Mouse (Mus musculus): ENCODE measurements around the gene Rbbp8nl. TPM values are rescaled to one million over a fixed set of nuclear protein-coding genes. Genes with fewer than 3 reads are reported as not detected.

The Rbbp8nl gene
- polyA plus RNA-seq, 1 experiment: 0.36 TPM

DNA sequence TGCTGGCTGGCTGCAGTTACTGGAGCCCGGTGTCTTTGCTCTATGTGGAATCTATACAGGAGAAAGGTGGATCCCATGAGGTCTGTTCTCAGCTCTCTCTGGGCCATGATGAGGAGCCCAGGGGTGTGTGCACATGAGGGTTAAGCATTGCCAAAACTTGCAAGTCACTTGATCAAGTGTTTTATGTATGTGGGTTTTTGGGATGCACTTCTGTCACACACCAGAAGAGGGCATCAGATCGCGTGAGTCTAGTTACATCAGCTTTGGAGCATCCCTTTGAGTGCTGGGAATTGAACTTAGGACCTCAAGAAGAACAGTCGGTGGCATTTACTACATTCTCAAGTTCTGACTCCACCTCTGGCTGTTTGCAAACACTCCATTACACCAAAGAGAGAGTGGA is 14.9 kb upstream of the Rbbp8nl start:
- TF ChIP-seq CTCF (IDR thresholded peaks at IDR 0.05; ENCODE audit: borderline replicate concordance, control insufficient read depth, extremely low read depth, insufficient read depth, low read length, poor library complexity) (no peak), POLR2A (IDR thresholded peaks at IDR 0.05; ENCODE audit: control insufficient read depth, extremely low read depth, insufficient read depth, low read length, poor library complexity) (no peak)
- H3K4me1 ChIP-seq (replicated peaks; ENCODE audit: control insufficient read depth, insufficient read depth, low read length): no peaks in the 10 kb centered on the region
- H3K27me3 ChIP-seq (ENCODE audit: control insufficient read depth, insufficient read depth, low read length): no peaks in the 10 kb centered on the region
- H3K27ac ChIP-seq (ENCODE audit: control insufficient read depth, insufficient read depth, low read length): no peak overlapping the region
- no peak overlapping the region for H3K4me3 ChIP-seq (ENCODE audit: control insufficient read depth, insufficient read depth, low read length)
- 62% methylated on average over 4 of the region's 4 CpGs for WGBS
- H3K36me3 ChIP-seq (ENCODE audit: control insufficient read depth, insufficient read depth, low read length): no peaks in the 10 kb centered on the region
- DNase-seq: no peak

DNA sequence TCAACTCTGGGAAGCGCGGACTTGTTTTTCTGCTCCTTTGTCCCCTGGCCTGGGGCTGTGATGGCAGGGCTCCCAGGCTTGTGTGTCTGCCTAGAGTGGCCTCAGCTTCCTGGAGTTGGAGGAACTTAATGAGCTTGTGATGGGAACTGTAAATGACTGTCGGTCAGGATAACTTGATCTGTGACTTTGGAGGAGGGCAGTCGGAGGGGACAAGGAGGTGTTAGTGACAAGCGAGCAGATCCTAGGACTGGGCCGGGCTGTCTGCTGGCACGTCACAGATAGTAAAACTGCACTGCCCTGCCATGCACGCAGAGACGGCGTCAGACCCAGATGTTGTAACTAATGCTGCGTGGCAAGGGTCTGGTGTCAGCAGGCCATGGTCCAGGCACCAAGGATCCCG is 13.8 kb upstream of the Rbbp8nl start:
- H3K4me1 ChIP-seq (replicated peaks; ENCODE audit: control insufficient read depth, insufficient read depth, low read length): no peaks in the 10 kb centered on the region
- TF ChIP-seq POLR2A (IDR thresholded peaks at IDR 0.05; ENCODE audit: control insufficient read depth, extremely low read depth, insufficient read depth, low read length, poor library complexity) (no peak), CTCF (IDR thresholded peaks at IDR 0.05; ENCODE audit: borderline replicate concordance, control insufficient read depth, extremely low read depth, insufficient read depth, low read length, poor library complexity) (no peak)
- no peak for DNase-seq
- no peaks in the 10 kb centered on the region for H3K36me3 ChIP-seq (ENCODE audit: control insufficient read depth, insufficient read depth, low read length)
- 91% methylated on average over 12 of the region's 12 CpGs for WGBS
- no peak overlapping the region for H3K27ac ChIP-seq (ENCODE audit: control insufficient read depth, insufficient read depth, low read length)
- no peaks in the 10 kb centered on the region for H3K27me3 ChIP-seq (ENCODE audit: control insufficient read depth, insufficient read depth, low read length)
- no peak overlapping the region for H3K4me3 ChIP-seq (ENCODE audit: control insufficient read depth, insufficient read depth, low read length)

DNA sequence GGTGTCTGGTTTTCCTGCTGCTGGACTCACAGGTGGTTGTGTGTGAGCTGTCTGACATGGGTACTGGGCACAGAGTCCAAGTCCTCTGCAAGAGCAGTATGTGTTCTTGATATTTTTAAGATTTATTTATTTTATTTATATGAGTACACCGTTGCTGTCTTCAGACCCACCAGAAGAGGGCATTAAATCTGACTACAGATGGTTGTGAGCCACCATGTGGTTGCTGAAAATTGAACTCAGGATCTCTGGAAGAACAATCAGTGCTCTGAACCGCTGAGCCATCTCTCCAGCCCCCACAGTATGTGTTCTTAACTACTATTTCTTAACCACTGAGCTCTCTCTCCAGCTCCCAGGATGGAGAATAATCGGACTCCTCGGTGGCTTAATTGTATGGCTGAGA is 12.5 kb upstream of the Rbbp8nl start:
- Histone ChIP-seq H3K27me3 (ENCODE audit: control insufficient read depth, insufficient read depth, low read length) (no peaks in the 10 kb centered on the region), H3K4me3 (ENCODE audit: control insufficient read depth, insufficient read depth, low read length) (no peak overlapping the region), H3K27ac (ENCODE audit: control insufficient read depth, insufficient read depth, low read length) (no peak overlapping the region), H3K4me1 (replicated peaks; ENCODE audit: control insufficient read depth, insufficient read depth, low read length) (no peaks in the 10 kb centered on the region), H3K36me3 (ENCODE audit: control insufficient read depth, insufficient read depth, low read length) (no peaks in the 10 kb centered on the region)
- 88% methylated on average over 4 of the region's 4 CpGs for WGBS
- no peak for DNase-seq
- TF ChIP-seq POLR2A (IDR thresholded peaks at IDR 0.05; ENCODE audit: control insufficient read depth, extremely low read depth, insufficient read depth, low read length, poor library complexity) (no peak), CTCF (IDR thresholded peaks at IDR 0.05; ENCODE audit: borderline replicate concordance, control insufficient read depth, extremely low read depth, insufficient read depth, low read length, poor library complexity) (no peak)

- 69% methylated on average over 5 of the region's 5 CpGs for WGBS
- H3K4me3 ChIP-seq (ENCODE audit: control insufficient read depth, insufficient read depth, low read length): no peak overlapping the region
These were observed 11.1 kb upstream of the Rbbp8nl start for GRCm38 (mm10) chr2:180300771-180301170.

DNA sequence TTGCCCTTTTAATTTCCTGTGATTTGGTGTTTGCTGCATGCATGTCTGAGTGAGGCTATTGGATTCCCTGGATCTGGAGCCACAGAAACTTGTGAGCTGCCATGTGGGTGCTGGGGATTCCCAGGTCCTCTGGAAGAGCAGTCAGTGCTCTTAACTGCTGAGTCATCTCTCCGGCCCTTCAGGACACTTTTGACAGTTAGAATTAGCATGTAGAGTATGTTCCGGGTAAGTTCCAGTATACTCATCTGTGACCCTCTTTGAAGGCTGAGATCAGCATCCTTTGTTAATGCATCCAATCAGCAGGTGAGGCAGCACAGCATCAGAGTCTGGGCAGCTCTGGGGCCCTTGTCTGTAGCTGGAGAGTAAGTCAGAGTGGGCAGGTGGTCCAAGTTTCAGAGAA is 10.6 kb upstream of the Rbbp8nl start:
- H3K4me3 ChIP-seq (ENCODE audit: control insufficient read depth, insufficient read depth, low read length): no peak overlapping the region
- H3K4me1 ChIP-seq (replicated peaks; ENCODE audit: control insufficient read depth, insufficient read depth, low read length): no peaks in the 10 kb centered on the region
- DNase-seq: no peak
- no peaks in the 10 kb centered on the region for H3K27me3 ChIP-seq (ENCODE audit: control insufficient read depth, insufficient read depth, low read length)
- no peak overlapping the region for H3K27ac ChIP-seq (ENCODE audit: control insufficient read depth, insufficient read depth, low read length)
- H3K36me3 ChIP-seq (ENCODE audit: control insufficient read depth, insufficient read depth, low read length): no peaks in the 10 kb centered on the region
- WGBS: 48% methylated on average over 2 of the region's 2 CpGs
- TF ChIP-seq CTCF (IDR thresholded peaks at IDR 0.05; ENCODE audit: borderline replicate concordance, control insufficient read depth, extremely low read depth, insufficient read depth, low read length, poor library complexity) (no peak), POLR2A (IDR thresholded peaks at IDR 0.05; ENCODE audit: control insufficient read depth, extremely low read depth, insufficient read depth, low read length, poor library complexity) (no peak)

More at GRCm38 (mm10) chr2:180300771-180301170, 11.1 kb upstream of the Rbbp8nl start:
- no peak for DNase-seq
- H3K27ac ChIP-seq (ENCODE audit: control insufficient read depth, insufficient read depth, low read length): no peak overlapping the region
- TF ChIP-seq CTCF (IDR thresholded peaks at IDR 0.05; ENCODE audit: borderline replicate concordance, control insufficient read depth, extremely low read depth, insufficient read depth, low read length, poor library complexity) (no peak), POLR2A (IDR thresholded peaks at IDR 0.05; ENCODE audit: control insufficient read depth, extremely low read depth, insufficient read depth, low read length, poor library complexity) (no peak)
- H3K36me3 ChIP-seq (ENCODE audit: control insufficient read depth, insufficient read depth, low read length): no peaks in the 10 kb centered on the region
- H3K27me3 ChIP-seq (ENCODE audit: control insufficient read depth, insufficient read depth, low read length): no peaks in the 10 kb centered on the region
- no peaks in the 10 kb centered on the region for H3K4me1 ChIP-seq (replicated peaks; ENCODE audit: control insufficient read depth, insufficient read depth, low read length)

DNA sequence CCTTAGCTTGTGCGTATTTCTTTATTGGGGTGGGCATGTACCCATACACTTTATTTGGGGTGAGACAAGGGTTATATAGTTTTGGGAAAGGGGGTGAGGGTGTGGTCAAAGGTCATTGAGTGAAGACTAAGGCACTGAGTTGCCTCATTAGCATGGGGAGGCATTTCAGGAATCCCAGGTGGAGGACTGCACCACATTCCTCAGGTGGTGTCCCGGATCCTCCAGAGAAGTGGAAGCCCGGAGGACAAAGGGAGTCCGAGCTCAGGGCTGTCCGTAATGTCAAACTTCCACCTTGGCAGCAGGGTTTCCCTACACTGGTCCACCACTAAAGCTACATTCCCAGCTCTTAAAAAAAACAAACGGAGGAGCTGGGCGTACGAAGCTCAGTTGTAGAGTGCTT is 3.2 kb upstream of the Rbbp8nl start:
- Histone ChIP-seq H3K27ac (ENCODE audit: control insufficient read depth, insufficient read depth, low read length) (no peak overlapping the region), H3K36me3 (ENCODE audit: control insufficient read depth, insufficient read depth, low read length) (no peaks in the 10 kb centered on the region)
- 97% methylated on average over 8 of the region's 8 CpGs for WGBS

DNA sequence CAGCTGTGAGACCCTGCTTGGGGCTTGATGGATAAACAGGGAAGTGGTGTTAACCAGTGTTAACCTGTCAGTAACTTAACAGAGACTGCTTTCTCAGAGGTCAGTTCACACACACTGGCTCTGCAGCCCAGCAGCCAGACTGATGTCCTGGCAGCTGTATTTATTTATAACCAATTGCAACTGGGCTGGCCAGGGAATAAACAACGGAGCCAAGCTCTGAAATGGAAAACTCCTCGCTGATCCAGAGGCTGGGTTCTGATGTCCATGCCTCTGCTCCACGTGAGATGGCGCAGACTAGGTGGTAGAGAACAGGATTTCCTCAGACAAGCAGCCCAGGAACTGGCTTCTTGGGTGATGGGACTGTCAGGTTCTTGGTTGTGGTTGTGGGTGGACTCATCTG is 2.3 kb upstream of the Rbbp8nl start:
- no peak for TF ChIP-seq CTCF (IDR thresholded peaks at IDR 0.05; ENCODE audit: borderline replicate concordance, control insufficient read depth, extremely low read depth, insufficient read depth, low read length, poor library complexity)
- no peak for TF ChIP-seq POLR2A (IDR thresholded peaks at IDR 0.05; ENCODE audit: control insufficient read depth, extremely low read depth, insufficient read depth, low read length, poor library complexity)
- Histone ChIP-seq H3K27me3 (ENCODE audit: control insufficient read depth, insufficient read depth, low read length) (no peaks in the 10 kb centered on the region), H3K27ac (ENCODE audit: control insufficient read depth, insufficient read depth, low read length) (no peak overlapping the region), H3K36me3 (ENCODE audit: control insufficient read depth, insufficient read depth, low read length) (no peaks in the 10 kb centered on the region), H3K4me1 (replicated peaks; ENCODE audit: control insufficient read depth, insufficient read depth, low read length) (no peaks in the 10 kb centered on the region), H3K4me3 (ENCODE audit: control insufficient read depth, insufficient read depth, low read length) (no peak overlapping the region)
- 79% methylated on average over 4 of the region's 4 CpGs for WGBS
- no peak for DNase-seq

More for the DNA sequence above, 3.2 kb upstream of the Rbbp8nl start:
- no peaks in the 10 kb centered on the region for H3K4me1 ChIP-seq (replicated peaks; ENCODE audit: control insufficient read depth, insufficient read depth, low read length)
- TF ChIP-seq POLR2A (IDR thresholded peaks at IDR 0.05; ENCODE audit: control insufficient read depth, extremely low read depth, insufficient read depth, low read length, poor library complexity) (no peak), CTCF (IDR thresholded peaks at IDR 0.05; ENCODE audit: borderline replicate concordance, control insufficient read depth, extremely low read depth, insufficient read depth, low read length, poor library complexity) (no peak)
- H3K27me3 ChIP-seq (ENCODE audit: control insufficient read depth, insufficient read depth, low read length): no peaks in the 10 kb centered on the region
- no peak overlapping the region for H3K4me3 ChIP-seq (ENCODE audit: control insufficient read depth, insufficient read depth, low read length)
- no peak for DNase-seq
